Mouse (Mus musculus) stomach, postnatal 0 days (tissue): ENCODE measurements around the gene Cog5.

Experiments used
- CTCF ChIP-seq: IDR thresholded peaks from 2 replicates; pipeline ENCODE4 v1.5.1; 2016; ENCODE audit warnings: antibody characterized with exemption, low read depth, mild to moderate bottlenecking, moderate library complexity
- EP300 ChIP-seq: optimal IDR thresholded peaks from 2 replicates; pipeline ENCODE3; 2016; ENCODE audit warnings: antibody characterized with exemption

DNA sequence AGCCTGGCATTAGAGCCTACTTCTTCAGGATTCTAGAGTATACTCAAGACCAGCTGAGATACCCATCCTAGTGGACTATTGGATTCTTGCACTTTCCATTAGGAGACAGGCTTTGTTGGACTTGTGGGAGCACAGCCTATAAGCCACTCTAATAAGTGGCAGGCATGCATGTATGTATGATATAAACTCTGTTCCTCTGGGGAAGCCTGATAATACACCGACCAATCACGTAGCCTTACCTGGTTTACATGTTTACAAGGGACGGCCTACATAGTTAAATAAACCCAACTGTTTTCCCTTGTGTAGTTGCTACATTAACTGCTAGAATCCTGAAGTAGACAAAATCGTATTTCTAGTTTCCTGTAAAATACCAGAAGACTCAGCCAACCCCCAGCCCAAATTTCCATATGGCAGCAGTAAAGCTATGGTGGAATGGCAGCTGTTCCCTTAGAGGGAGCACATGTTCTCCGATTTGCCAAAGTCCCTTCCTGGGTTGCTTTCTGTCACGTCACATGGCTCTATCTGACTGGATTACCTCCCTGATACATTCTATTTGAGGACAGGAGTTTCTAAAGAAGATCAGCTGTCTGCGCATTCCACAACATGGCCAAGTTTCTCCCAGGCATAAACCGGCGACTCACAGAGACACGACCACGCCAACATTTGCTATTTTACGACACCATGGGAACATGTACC lies 311.0 kb downstream of the Cog5 start:
- no peak for TF ChIP-seq EP300
- no peak for TF ChIP-seq CTCF
